Mouse (Mus musculus) embryo, embryonic 9.5 days (tissue): ENCODE results near the gene Lcn11.
"Not testable (repeated sequence)": the region's sequence is repeated elsewhere in the genome, so short reads cannot be mapped to it uniquely, and the experiment has no call there.

ENCODE experiments used
- DNase-seq: peaks from one replicate; pipeline ENCODE4 v3.0.0-alpha.2; 2017; ENCODE audit errors: extremely low spot score

The Lcn11 gene

DNA sequence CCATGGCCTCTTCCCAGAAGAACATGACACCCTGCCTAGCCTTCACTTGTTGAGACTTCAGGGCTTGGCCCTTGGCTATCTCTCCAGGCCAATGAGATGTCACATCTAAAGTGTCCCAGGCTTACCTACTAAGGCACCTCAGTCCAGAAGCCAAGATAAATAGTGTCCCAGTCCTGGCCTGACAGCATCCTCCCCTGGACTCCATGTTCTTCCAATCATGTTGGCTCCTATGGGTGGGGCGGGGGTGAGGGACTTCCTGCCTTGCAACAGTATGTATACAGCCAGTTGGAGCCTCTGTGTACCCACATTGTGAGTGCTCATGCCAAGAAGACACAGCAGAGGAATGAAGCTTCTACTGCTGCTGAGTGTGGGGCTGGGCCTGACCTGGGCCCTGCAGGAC is at the start of gene Lcn11:
TSS of gene Lcn11 (plus strand) at position 301 of the 400 bp plus-strand sequence.
- no peak for DNase-seq

GRCm38 (mm10) chr2:25733199-25733930 is 43.5 kb upstream of the Lcn11 start:
- no peak for DNase-seq

DNA sequence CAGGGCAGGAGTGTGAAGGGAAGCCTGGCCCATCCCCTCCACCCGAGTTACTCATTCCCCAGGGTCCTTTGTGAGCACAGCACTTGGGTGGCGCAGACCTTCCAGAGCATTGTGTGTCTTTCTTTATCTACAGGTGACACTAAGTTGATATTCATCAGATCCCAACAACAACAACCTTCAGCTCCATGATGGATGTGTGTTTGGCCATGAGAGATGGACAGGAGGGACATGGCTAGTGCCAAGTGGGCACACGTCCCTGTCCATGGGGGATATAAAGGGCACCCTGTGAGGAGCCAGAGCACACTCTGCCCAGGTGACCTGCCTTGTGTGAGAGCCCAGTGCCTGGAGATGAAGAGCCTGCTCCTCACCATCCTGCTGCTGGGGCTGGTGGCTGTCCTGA is 40.1 kb upstream of the Lcn11 start, which contains the start of gene Obp2b:
TSS of gene Obp2b (plus strand) at position 301 of the 400 bp plus-strand sequence.
- DNase-seq = not testable (repeated sequence)

DNA sequence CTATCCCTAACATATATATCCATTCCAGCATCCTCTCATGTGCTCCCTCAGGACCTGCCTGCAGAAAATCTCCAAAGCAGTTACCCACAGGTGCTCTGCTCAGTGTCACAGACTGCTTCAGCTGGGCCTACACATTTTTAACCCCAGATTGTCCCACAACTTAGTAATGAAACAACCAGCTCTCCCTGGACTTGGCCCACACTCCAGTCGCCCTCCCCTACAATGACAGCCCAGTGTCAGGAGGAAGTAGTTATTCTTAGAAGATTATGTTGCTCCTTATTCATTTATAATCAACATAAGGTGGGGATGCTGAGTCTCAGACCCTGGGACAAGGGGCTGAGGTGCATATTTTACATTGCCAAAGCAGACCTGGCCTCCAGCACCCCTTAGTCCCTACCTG is 35.1 kb upstream of the Lcn11 start:
- no peak for DNase-seq

DNA sequence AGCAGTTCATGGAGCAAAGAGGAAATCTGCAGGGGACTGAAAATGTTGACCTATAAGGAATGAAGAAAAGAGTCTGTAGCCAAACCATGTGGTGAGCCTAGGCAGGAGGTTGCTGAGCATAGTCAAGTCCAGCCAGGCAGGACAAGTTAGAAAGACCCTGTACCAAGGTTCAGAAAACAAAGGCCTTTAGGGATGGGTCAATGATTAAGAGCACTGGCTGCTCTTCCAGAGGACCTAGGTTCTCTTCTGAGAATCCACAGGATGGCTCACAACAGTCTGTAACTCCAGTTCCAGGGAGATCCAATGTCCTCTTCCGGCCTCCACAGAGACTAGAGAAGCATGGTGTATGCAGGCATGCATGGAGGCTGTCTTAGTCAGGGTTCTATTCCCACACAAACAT is 22.6 kb upstream of the Lcn11 start:
- no peak for DNase-seq

GRCm38 (mm10) chr2:25758064-25758625 is 18.7 kb upstream of the Lcn11 start:
- DNase-seq = no peak

DNA sequence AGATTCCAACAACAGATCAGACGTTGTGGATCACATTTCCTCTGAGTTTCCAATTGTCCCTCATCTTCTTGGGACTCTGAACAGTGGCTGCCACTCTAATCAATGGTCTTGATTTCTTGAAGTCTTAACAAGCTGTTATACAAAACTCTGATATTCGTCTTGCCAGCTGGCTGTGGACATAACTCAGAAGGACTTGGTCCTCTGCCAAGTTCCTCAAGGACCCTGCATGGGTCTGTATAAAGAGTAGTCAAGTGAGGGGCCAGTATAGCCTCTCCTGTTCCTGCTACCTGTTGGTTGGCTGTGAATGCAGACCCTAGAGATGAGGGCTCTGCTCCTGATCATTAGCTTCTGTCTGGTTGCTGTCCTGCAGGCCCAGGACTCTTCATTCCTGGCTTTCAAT is 11.5 kb upstream of the Lcn11 start, which contains the start of gene Lcn3:
TSS of gene Lcn3 (plus strand) at position 301 of the 400 bp plus-strand sequence.
- no peak for DNase-seq

DNA sequence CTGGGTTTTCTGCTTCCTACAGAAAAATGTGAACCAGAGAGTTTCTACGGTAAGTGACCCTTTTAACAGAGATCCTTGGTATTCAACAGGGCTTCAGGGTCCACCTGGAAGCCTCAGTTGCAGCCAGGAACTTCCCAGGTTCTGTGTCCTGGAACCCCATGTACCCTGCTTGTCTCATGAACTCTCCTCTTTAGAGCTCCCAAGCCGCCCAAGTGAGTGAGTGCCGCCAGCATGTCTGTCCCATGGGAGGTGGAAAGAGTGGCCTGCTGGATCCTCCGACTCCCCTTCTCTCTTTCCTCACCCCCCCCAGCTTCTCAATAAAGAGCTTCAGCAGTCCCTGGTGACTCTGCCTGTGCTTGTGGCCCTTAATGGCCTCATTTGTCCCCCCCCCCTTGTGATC is 9.1 kb upstream of the Lcn11 start:
- no peak for DNase-seq

DNA sequence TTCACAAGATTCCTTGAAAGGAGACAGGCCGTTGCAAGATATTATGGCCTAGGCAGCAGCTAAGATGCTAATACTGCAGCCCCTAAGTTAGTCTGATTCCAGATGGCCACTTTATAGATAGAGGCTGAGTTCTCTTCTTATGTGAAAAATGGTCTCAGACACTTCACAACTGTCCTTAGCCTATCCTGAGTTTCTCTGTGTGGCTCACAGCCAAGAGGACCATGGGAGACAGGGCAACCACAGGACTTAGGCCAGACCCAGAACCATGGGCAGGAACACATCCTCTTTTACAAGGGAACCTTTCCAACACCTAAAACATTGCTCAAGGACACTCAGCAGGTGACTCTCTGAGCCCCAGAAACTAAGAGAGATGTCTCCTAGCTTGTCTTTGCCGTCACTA is 3.3 kb upstream of the Lcn11 start:
- DNase-seq = no peak

GRCm38 (mm10) chr2:25774640-25775039 is 2.2 kb upstream of the Lcn11 start:
- no peak for DNase-seq

- no peak for DNase-seq
Observed at GRCm38 (mm10) chr2:25775991-25776390, 826 bp upstream of the Lcn11 start.

DNA sequence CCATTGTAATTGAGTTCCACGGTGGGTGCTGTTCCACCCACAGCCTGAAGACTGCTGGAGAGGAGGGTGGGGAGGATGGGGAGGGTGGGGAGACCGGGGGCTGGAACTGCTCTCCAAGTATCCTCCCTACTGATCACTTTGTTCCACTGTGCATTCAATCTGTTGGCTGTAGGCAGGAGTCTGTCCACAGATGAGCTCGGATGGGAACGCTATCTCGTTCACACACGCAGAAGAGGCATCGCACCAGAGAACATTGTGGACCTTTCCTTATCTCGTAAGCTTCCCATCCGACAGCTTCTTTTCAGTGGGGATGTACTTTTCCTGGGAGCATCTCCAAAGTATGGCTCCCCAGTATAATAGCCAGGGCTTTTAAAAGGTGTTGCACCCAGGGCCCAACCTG is 2.3 kb downstream of the Lcn11 start:
- DNase-seq = no peak

- DNase-seq = no peak
Observed at GRCm38 (mm10) chr2:25780921-25781320, 4.1 kb downstream of the Lcn11 start.

- DNase-seq = no peak
Observed at GRCm38 (mm10) chr2:25781957-25782356, 5.1 kb downstream of the Lcn11 start, which contains the start of gene Gm13539. Gene Gm13539 (plus strand): TSS chr2:25782257.

DNA sequence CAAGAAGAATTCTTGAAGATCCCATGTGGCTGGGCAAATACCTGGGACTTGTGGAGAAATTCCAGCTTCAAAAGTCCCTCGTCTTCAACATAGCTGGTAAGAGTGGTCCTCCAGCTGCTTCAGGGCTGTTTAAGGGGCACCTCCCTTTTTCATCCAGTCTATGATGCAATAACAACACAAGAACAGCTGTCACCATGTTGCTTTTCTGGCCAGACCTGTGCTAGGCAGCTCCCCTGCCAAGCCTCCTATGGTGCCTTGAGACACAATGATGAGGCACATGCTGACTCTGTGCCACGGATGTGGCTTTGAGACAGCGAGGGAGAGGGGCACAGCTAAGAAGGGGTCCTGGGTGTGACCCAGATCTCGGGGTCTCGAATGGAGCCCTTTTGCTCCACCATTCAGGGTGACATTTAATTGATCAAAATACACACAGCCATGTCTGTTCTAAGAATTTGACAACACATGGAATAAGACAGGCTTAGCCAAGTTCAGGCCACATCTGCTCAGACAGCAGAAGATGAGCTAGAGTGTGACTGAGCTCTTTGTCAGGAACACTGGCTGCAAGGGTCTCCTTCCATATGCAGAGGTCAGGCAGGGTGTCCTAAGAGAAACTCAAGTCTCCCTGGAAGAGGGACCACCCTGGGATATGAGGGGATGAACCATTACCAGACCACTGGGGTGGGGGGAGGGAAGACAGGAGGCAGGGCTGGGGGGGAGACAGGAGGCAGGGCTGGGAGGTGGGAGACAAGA is 8.9 kb downstream of the Lcn11 start:
- DNase-seq = peak; percentile 4

- DNase-seq = no peak
Observed at GRCm38 (mm10) chr2:25789092-25789491, 12.3 kb downstream of the Lcn11 start.

DNA sequence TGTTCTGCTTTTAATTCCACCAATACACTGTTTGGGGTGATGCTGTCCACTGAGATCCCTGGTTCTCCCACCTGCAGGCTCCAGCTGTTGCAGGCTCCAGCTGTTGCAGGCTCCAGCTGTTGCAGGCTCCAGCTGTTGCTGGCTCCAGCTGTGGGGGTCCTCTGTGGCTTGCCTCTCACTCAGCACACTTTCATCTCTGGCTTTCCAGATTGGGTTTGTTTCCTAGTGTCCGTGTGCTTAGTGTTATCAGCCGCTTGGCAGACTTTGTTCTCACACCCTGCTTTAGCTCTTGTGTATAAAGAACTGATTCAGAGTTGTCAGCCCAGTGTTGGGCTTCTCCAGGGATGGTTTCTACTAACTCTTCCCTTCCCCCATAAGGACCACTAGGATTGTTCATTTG is 20.8 kb downstream of the Lcn11 start:
- no peak for DNase-seq

DNA sequence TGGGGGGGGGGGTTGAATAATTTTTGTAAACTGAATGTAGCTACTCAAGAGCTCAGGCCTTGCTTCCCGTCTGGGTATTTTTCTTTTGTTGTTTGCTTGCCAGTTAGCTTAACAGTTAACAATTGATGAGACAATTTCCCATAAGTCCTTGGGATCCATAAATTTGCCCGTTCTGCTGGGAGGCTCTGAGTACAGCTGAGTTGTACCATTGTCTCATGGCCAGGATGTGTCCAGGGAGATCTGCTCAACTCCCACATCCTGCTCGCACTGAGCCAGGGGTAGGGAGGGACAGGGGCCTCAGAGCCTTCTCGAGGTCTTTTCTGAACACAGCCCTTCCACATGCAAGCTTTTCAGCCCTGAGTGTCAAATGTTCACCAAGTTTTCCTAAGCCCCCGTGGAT is 21.2 kb downstream of the Lcn11 start:
- DNase-seq = no peak

- no peak for DNase-seq
Observed at GRCm38 (mm10) chr2:25811711-25812110, 34.9 kb downstream of the Lcn11 start.

GRCm38 (mm10) chr2:25813364-25813763 is 36.5 kb downstream of the Lcn11 start:
- no peak for DNase-seq

DNA sequence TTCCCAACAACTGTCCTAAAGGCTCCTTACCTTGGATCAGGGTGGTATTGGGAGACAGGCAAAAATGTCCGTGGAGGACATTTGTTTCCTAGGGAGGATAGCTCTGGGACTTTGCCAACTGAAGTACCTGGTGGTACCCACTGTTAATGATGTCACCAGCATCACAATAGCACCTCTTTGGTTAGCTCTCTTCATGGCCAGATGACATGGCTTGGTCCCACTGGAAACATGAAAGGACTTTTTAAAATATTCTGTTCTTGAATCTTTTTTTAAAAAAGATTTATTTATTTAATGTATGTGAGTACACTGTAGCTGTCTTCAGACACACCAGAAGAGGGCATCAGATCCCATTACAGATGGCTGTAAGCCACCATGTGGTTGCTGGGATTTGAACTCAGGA is 38.9 kb downstream of the Lcn11 start, which contains the start of gene Glt6d1:
TSS of gene Glt6d1 (minus strand) at position 101 of the 400 bp plus-strand sequence.
- not testable (repeated sequence) for DNase-seq

GRCm38 (mm10) chr2:25822806-25823205 is 46.0 kb downstream of the Lcn11 start, which contains the start of gene Lcn9:
Gene Lcn9 (plus strand): TSS chr2:25823153.
- DNase-seq = no peak
